Mouse (Mus musculus) hindbrain, postnatal 0 days (tissue): ENCODE results near the gene Zfp488. TPM values are rescaled to one million over a fixed set of nuclear protein-coding genes. Genes with fewer than 3 reads are reported as not detected.

Experiments used
- ATAC-seq: fragments of 200-750 bp; cut with Nextera tagmentation; 2 replicates; pipeline ENCODE4 v1.8.0; 2017; ENCODE audit warnings: mild to moderate bottlenecking, moderate TSS enrichment, moderate library complexity
- DNase-seq: peaks from one replicate; pipeline ENCODE4 v3.0.0-alpha.2; 2015; ENCODE audit warnings: low spot score
- H3K27ac ChIP-seq: fragments of 300-500 bp; sonication (generic); 2 replicates; pipeline ENCODE4 v1.5.1; 2014; ENCODE audit warnings: mild to moderate bottlenecking
- H3K27me3 ChIP-seq: fragments of 300-500 bp; sonication (generic); 2 replicates; pipeline ENCODE4 v1.6.1; 2014; ENCODE audit warnings: low read length, mixed read lengths; ENCODE audit not compliant: insufficient read depth
- H3K36me3 ChIP-seq: fragments of 300-500 bp; sonication (generic); 2 replicates; pipeline ENCODE4 v1.6.1; 2014; ENCODE audit warnings: low read length, mixed read lengths; ENCODE audit not compliant: insufficient read depth
- H3K4me1 ChIP-seq: fragments of 300-500 bp; sonication (generic); 2 replicates; pipeline ENCODE4 v1.6.1; 2014; ENCODE audit warnings: antibody characterized with exemption, low read length, mixed read lengths; ENCODE audit not compliant: insufficient read depth
- H3K4me2 ChIP-seq: fragments of 300-500 bp; sonication (generic); 2 replicates; pipeline ENCODE4 v1.6.1; 2014; ENCODE audit warnings: low read depth, mild to moderate bottlenecking, low read length, moderate library complexity, mixed read lengths
- H3K4me3 ChIP-seq: fragments of 300-500 bp; sonication (generic); 2 replicates; pipeline ENCODE4 v1.5.1; 2014; ENCODE audit warnings: low read length
- H3K9ac ChIP-seq: fragments of 300-500 bp; sonication (generic); replicated peaks from 2 replicates; pipeline ENCODE4 v1.6.1; 2014; ENCODE audit warnings: mild to moderate bottlenecking, low read length, moderate library complexity, mixed read lengths
- H3K9me3 ChIP-seq: fragments of 300-500 bp; sonication (generic); 2 replicates; pipeline ENCODE4 v1.6.1; 2016; ENCODE audit warnings: low read length, mixed read lengths
- CTCF ChIP-seq: IDR thresholded peaks from 2 replicates; pipeline ENCODE4 v1.5.1; 2016; ENCODE audit warnings: antibody characterized with exemption, control low read depth, low read depth
- WGBS: fragments of 180-500 bp; shearing (Covaris S2); extraction: QIAGEN DNeasy Blood & Tissue Kit; methylation state at CpG from one replicate; pipeline ENCODE4 v1.1.7; 2014; 5-methylcytosine and 5-hydroxymethylcytosine counted together
- polyA plus RNA-seq: library from polyadenylated mRNA; unstranded; fragments of >200 nt; fragmentation: Nextera tagmentation; extraction: Ambion mirVana; gene quantifications from 2 replicates; pipeline ENCODE4 v1.2.1, GENCODE M21; 2015
- total RNA-seq: library from RNA; depleted of rRNA; stranded (reverse); fragments of >200 nt; gene quantifications from 2 replicates; pipeline ENCODE4 v1.2.3, GENCODE M21; 2014; rRNA removed

Zfp488 gene
- total RNA-seq (6.5 and 7.7 TPM in 2 replicates), polyA plus RNA-seq (1.9 TPM in 2 replicates)

- Histone ChIP-seq H3K9ac (peak within 1 kb of the TSS; percentile 48), H3K36me3 (no peaks in the 10 kb centered on the region), H3K27ac (peak within 1 kb of the TSS; percentile 41; the same call in 1 of the 2 replicates), H3K4me3 (peak within 1 kb of the TSS; percentile 43), H3K27me3 (no peaks in the 10 kb centered on the region), H3K4me1 (0 out of 2 replicates have a peak, but pooled peaks cover 5% of the 10 kb centered on the region), H3K4me2 (peak within 1 kb of the TSS; percentile 89), H3K9me3 (no peaks in the 10 kb centered on the region)
- WGBS = under 1% methylated on average over 25 of the region's 25 CpGs
- DNase-seq (peak; percentile 68), ATAC-seq (peak; percentile 80)
- no peak for TF ChIP-seq CTCF
These were observed at the start of gene Zfp488 for GRCm38 (mm10) chr14:33978604-33979059. TSS of gene Zfp488 (minus strand) at chr14:33978764.

DNA sequence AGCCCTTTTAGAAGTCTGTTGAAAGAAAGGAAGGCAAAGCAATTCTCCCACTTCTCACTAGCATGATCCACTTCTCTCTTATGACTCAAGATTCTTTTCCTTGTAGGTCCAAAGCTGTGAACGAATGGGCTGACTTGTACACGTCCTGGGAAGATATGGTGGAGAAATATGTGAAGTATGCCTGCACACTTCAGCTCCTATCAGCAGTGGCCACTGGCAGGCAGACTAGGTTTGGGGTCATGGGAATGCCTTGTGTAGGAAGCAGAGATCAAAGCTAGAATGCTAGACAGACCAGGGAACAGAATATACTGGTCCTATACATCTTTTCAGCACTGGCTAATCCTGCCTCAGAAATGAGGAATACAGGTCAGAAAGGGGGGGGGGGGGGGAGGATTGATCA, 48.1 kb upstream of the Zfp488 start:
- TF ChIP-seq CTCF = no peak
- no peaks in the 10 kb centered on the region for H3K9me3 ChIP-seq
- 79% methylated on average over 2 of the region's 2 CpGs for WGBS

GRCm38 (mm10) chr14:34016938-34017337, 38.4 kb upstream of the Zfp488 start:
- Histone ChIP-seq H3K4me3 (no peak overlapping the region), H3K9ac (no peak overlapping the region), H3K36me3 (no peaks in the 10 kb centered on the region), H3K4me1 (no peaks in the 10 kb centered on the region), H3K27ac (no peak overlapping the region), H3K27me3 (no peaks in the 10 kb centered on the region), H3K9me3 (no peaks in the 10 kb centered on the region), H3K4me2 (no peak overlapping the region)
- 88% methylated on average over 2 of the region's 2 CpGs for WGBS
- no peak for TF ChIP-seq CTCF
- ATAC-seq = no peak
- DNase-seq = no peak

More for the DNA sequence above, 48.1 kb upstream of the Zfp488 start:
- Histone ChIP-seq H3K9ac (no peak overlapping the region), H3K27me3 (no peaks in the 10 kb centered on the region), H3K4me3 (no peak overlapping the region), H3K27ac (no peak overlapping the region), H3K36me3 (no peaks in the 10 kb centered on the region), H3K4me2 (no peak overlapping the region), H3K4me1 (no peaks in the 10 kb centered on the region)
- no peak for DNase-seq
- ATAC-seq = no peak

- Histone ChIP-seq H3K4me2 (no peak within 1 kb of the TSS), H3K27ac (no peak within 1 kb of the TSS), H3K4me3 (no peak within 1 kb of the TSS), H3K27me3 (no peaks in the 10 kb centered on the region), H3K36me3 (no peaks in the 10 kb centered on the region), H3K9ac (no peak within 1 kb of the TSS), H3K4me1 (no peaks in the 10 kb centered on the region), H3K9me3 (no peaks in the 10 kb centered on the region)
- no peak for TF ChIP-seq CTCF
- DNase-seq (no peak), ATAC-seq (no peak)
- 92% methylated on average over 4 of the region's 4 CpGs for WGBS
These were observed 37.8 kb upstream of the Zfp488 start, which contains the start of gene Gm5460 for GRCm38 (mm10) chr14:34016381-34016780. TSS of gene Gm5460 (plus strand) at chr14:34016758.

DNA sequence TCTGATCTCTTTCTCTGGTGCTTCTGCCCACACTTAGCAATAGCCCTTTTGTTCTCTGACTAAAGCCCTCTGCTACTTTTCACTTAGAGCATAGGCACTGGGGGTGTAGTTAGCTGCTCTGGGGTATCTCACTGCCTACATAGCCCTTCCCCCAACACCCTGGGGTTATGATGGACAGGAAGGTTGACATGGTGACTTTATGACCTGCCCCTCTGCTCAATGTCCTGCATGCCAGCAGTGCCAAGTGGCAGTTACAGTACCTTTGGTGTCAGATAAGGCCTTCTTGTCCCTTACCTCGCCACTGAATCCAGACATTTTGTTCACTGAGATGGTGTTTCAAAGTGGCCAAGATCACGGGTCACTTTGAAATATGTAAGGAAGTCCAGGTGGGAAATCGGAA, 36.5 kb upstream of the Zfp488 start, which contains the start of gene Gm30083:
Gene Gm30083 (minus strand): TSS at position 120 of the 400 bp plus-strand sequence.
- Histone ChIP-seq H3K9ac (no peak within 1 kb of the TSS), H3K27ac (no peak within 1 kb of the TSS), H3K27me3 (no peaks in the 10 kb centered on the region), H3K36me3 (no peaks in the 10 kb centered on the region), H3K4me3 (no peak within 1 kb of the TSS), H3K4me1 (no peaks in the 10 kb centered on the region), H3K9me3 (no peaks in the 10 kb centered on the region), H3K4me2 (no peak within 1 kb of the TSS)
- DNase-seq (no peak), ATAC-seq (no peak)
- no peak for TF ChIP-seq CTCF
- 91% methylated on average over 3 of the region's 3 CpGs for WGBS

GRCm38 (mm10) chr14:34002358-34002757, 23.8 kb upstream of the Zfp488 start:
- no peak overlapping the region for H3K9ac ChIP-seq
- no peak overlapping the region for H3K4me2 ChIP-seq
- H3K4me3 ChIP-seq = no peak overlapping the region
- DNase-seq (no peak), ATAC-seq (no peak)
- H3K36me3 ChIP-seq = no peaks in the 10 kb centered on the region
- H3K27me3 ChIP-seq = no peaks in the 10 kb centered on the region
- no peak overlapping the region for H3K27ac ChIP-seq
- no peak for TF ChIP-seq CTCF
- no peaks in the 10 kb centered on the region for H3K4me1 ChIP-seq
- no peaks in the 10 kb centered on the region for H3K9me3 ChIP-seq
- WGBS = 94% methylated on average over 5 of the region's 5 CpGs

DNA sequence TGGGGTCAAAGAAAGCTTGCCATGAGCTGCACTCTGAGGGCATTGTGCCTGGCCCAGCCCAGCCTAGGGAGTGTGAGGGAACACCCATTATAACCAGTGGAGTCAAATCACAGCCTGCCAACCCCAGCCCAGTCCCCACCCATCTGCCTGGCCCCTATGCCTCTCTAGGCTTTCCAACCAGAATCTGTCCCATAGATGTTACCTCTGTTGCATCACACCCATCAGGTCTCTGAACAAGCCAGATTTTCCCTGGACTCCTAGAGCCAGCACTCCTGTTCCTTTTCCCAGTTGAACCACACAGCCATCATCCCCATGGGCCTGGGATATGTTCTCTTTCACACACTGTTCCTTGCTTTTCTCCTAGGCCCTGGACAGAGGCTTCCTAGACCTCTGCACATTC, 22.9 kb upstream of the Zfp488 start:
- Histone ChIP-seq H3K4me1 (no peaks in the 10 kb centered on the region), H3K4me2 (no peak overlapping the region), H3K9ac (no peak overlapping the region), H3K36me3 (no peaks in the 10 kb centered on the region), H3K9me3 (no peaks in the 10 kb centered on the region), H3K4me3 (no peak overlapping the region), H3K27me3 (no peaks in the 10 kb centered on the region), H3K27ac (no peak overlapping the region)
- DNase-seq = no peak
- no peak for ATAC-seq
- no peak for TF ChIP-seq CTCF
